In the genomic region with DNA sequence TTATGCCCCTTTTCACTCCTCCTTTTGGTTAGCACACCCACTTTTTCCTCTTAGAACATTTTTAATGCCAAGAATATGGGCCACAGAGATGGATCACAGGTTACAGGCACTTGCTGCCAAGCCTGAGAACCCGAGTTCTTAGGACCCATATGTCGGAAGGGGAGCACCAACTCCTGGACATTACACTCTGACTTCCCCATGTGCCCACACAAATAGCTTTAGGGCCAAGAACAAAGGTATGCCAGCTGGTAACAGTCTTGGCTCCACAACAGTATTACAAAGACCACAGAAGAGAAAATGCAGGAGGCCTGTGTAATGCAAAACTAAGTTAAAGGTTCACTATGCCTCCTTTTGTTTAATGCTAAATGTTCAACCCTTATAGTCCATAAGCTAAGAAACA, we compare ENCODE assay signal across 13 mouse cellular contexts.
DNase-seq lines count a peak whose midpoint lies in the region.
"Had no signal": no experiment of that assay in that cellular context is flagged by ENCODE, and none has a peak within 500 bp of the region (broad histone marks: within the 10 kb centered on the region; RNA-seq: fewer than 3 reads in every experiment).

No protein-coding gene starts in this region.

- DNase-seq in cerebellum, adult 11-12 months: peak; percentile 68
- no peak for DNase-seq in cerebellum, postnatal 14 days
- DNase-seq in ZHBTc4 (ENCODE audit: low read depth, low spot score): peak; percentile 38
- peak; percentile 33 for DNase-seq in cerebellum, adult 8-10 months
- DNase-seq in cerebellum, postnatal 36 days: peak; percentile 17 to 29
- DNase-seq in lung, postnatal 10 days: no peak
- DNase-seq in spleen, adult 18-20 months: no peak
- DNase-seq: adrenal gland, postnatal 10 days; gastrocnemius, adult 2 months; gastrocnemius, postnatal 25 days; heart, postnatal 10 days; heart, postnatal 4 days; kidney, adult 8-10 months had no signal

Comparison
In these comparisons a context has a peak if more than half of its experiments do, and no peak if none do; other contexts are left out.
1. DNase-seq: peak in cerebellum, adult 11-12 months (single experiment), ZHBTc4 (single experiment), cerebellum, adult 8-10 months (single experiment) and cerebellum, postnatal 36 days (2 of 2); none in cerebellum, postnatal 14 days (0 of 2), lung, postnatal 10 days (single experiment) and spleen, adult 18-20 months (0 of 2).